ENCODE assay signal across 8 mouse cellular contexts in genomic region chr16:95605304-95605703, GRCm38 (mm10). TPM values are rescaled to one million over a fixed set of nuclear protein-coding genes. Genes with fewer than 3 reads are reported as not detected.
DNase-seq lines count a peak whose midpoint lies in the region; ATAC-seq and TF ChIP-seq lines count a peak whose summit lies in the region.

No protein-coding gene starts in this region.

- H3K9ac ChIP-seq in kidney, embryonic 14.5 days (ENCODE audit: low read depth, low read length), result no peak overlapping the region
- no peak overlapping the region for H3K9ac ChIP-seq in embryonic facial prominence, embryonic 14.5 days (ENCODE audit: low read depth, low read length)
- no peak overlapping the region for H3K9ac ChIP-seq in liver, embryonic 14.5 days (replicated peaks)

- H3K36me3 ChIP-seq in kidney, adult 2 months (ENCODE audit: control insufficient read depth, insufficient read depth, low read length), result no peaks in the 10 kb centered on the region
- H3K36me3 ChIP-seq in kidney, embryonic 14.5 days (ENCODE audit: control insufficient read depth, insufficient read depth, low read length), result no peaks in the 10 kb centered on the region
- H3K36me3 ChIP-seq in embryonic facial prominence, embryonic 14.5 days (ENCODE audit: control insufficient read depth, insufficient read depth, low read length), result no peaks in the 10 kb centered on the region
- no peaks in the 10 kb centered on the region for H3K36me3 ChIP-seq in liver, embryonic 14.5 days (replicated peaks; ENCODE audit: control insufficient read depth, insufficient read depth, low read depth)

- H3K27me3 ChIP-seq in kidney, adult 2 months (replicated peaks; ENCODE audit: control insufficient read depth, insufficient read depth, low read length), result no peaks in the 10 kb centered on the region
- no peaks in the 10 kb centered on the region for H3K27me3 ChIP-seq in kidney, embryonic 14.5 days (ENCODE audit: control insufficient read depth, insufficient read depth, low read length)
- no peaks in the 10 kb centered on the region for H3K27me3 ChIP-seq in embryonic facial prominence, embryonic 14.5 days (replicated peaks; ENCODE audit: control insufficient read depth, insufficient read depth, low read length)
- H3K27me3 ChIP-seq in liver, embryonic 14.5 days (ENCODE audit: control insufficient read depth, insufficient read depth, low read length), result no peaks in the 10 kb centered on the region

- no peak for TF ChIP-seq EP300 in liver, embryonic 14.5 days (IDR thresholded peaks at IDR 0.05; ENCODE audit: low read depth)

- DNase-seq in kidney, adult 2 months, result peak; percentile 66
- peak; percentile 53 to 64 for DNase-seq in adrenal gland, postnatal 4 days (ENCODE audit: low spot score in 2 of 2)
- DNase-seq in embryonic facial prominence, embryonic 14.5 days (ENCODE audit: low spot score), result peak; percentile 70
- peak; percentile 60 for DNase-seq in kidney, adult 9 months
- DNase-seq in liver, embryonic 14.5 days (ENCODE audit: low read depth in 3 of 3, low spot score in 3 of 3), result peak; percentile 14 to 35 (median 32)
- peak; percentile 59 for DNase-seq in right cerebral cortex, adult 18-20 months
- peak; percentile 83 for DNase-seq in urinary bladder, adult 2 months (ENCODE audit: low spot score)

- no peaks in the 10 kb centered on the region for H3K9me3 ChIP-seq in kidney, embryonic 14.5 days (ENCODE audit: control insufficient read depth, low read length)
- H3K9me3 ChIP-seq in embryonic facial prominence, embryonic 14.5 days (ENCODE audit: control insufficient read depth, low read length), result no peaks in the 10 kb centered on the region
- no peaks in the 10 kb centered on the region for H3K9me3 ChIP-seq in liver, embryonic 14.5 days (ENCODE audit: control insufficient read depth, low read length)

- 0 out of 2 replicates have a peak, but pooled peaks cover 4% of the 10 kb centered on the region for H3K4me1 ChIP-seq in kidney, adult 2 months (ENCODE audit: control insufficient read depth, insufficient read depth, low read length)
- H3K4me1 ChIP-seq in kidney, embryonic 14.5 days (ENCODE audit: control insufficient read depth, insufficient read depth, low read length), result no peaks in the 10 kb centered on the region
- peaks cover 11% of the 10 kb centered on the region; the same call in 1 of the 2 replicates for H3K4me1 ChIP-seq in embryonic facial prominence, embryonic 14.5 days (ENCODE audit: control insufficient read depth, insufficient read depth, low read length)
- H3K4me1 ChIP-seq in liver, embryonic 14.5 days (replicated peaks; ENCODE audit: control insufficient read depth in 2 of 2, insufficient read depth in 2 of 2, low read length in 1 of 2), result no peaks in the 10 kb centered on the region

- H3K4me2 ChIP-seq in kidney, embryonic 14.5 days (replicated peaks; ENCODE audit: low read depth, low read length), result no peak overlapping the region
- H3K4me2 ChIP-seq in embryonic facial prominence, embryonic 14.5 days (ENCODE audit: low read depth, low read length), result no peak overlapping the region
- no peak overlapping the region for H3K4me2 ChIP-seq in liver, embryonic 14.5 days (ENCODE audit: low read depth)

- 15% methylated on average over 7 of the region's 7 CpGs for WGBS in kidney, adult 2 months
- 23% methylated on average over 7 of the region's 7 CpGs for WGBS in kidney, embryonic 14.5 days
- WGBS in embryonic facial prominence, embryonic 14.5 days, result 26% methylated on average over 7 of the region's 7 CpGs
- WGBS in liver, embryonic 14.5 days (ENCODE audit: insufficient replicate concordance), result 16% methylated on average over 7 of the region's 7 CpGs

- no peak overlapping the region for H3K27ac ChIP-seq in kidney, adult 2 months (ENCODE audit: insufficient read depth, low read depth, low read length)
- H3K27ac ChIP-seq in kidney, embryonic 14.5 days (ENCODE audit: low read depth, low read length), result no peak overlapping the region
- H3K27ac ChIP-seq in embryonic facial prominence, embryonic 14.5 days (replicated peaks; ENCODE audit: low read depth, low read length), result no peak overlapping the region
- H3K27ac ChIP-seq in liver, embryonic 14.5 days, result no peak overlapping the region

- peak; percentile 76 for TF ChIP-seq CTCF in kidney, adult 2 months (conservative IDR thresholded peaks at IDR 0.05; ENCODE audit: insufficient read depth, insufficient read length, low read depth, low read length)
- TF ChIP-seq CTCF in liver, embryonic 14.5 days (IDR thresholded peaks at IDR 0.05; ENCODE audit: low read depth), result peak; percentile 90

- ATAC-seq in kidney, embryonic 14.5 days (ENCODE audit: low FRiP score, low TSS enrichment), result no peak
- ATAC-seq in embryonic facial prominence, embryonic 14.5 days (ENCODE audit: low read depth), result no peak
- ATAC-seq in liver, embryonic 14.5 days (ENCODE audit: insufficient read depth), result no peak

- H3K4me3 ChIP-seq in kidney, adult 2 months (ENCODE audit: insufficient read depth, low read depth, low read length), result no peak overlapping the region
- no peak overlapping the region for H3K4me3 ChIP-seq in kidney, embryonic 14.5 days (ENCODE audit: low read length)
- H3K4me3 ChIP-seq in embryonic facial prominence, embryonic 14.5 days (ENCODE audit: low read depth, low read length), result no peak overlapping the region
- no peak overlapping the region for H3K4me3 ChIP-seq in liver, embryonic 14.5 days (ENCODE audit: insufficient read depth in 1 of 2, low read depth in 2 of 2, low read length in 2 of 2)

- TF ChIP-seq POLR2A in kidney, adult 2 months (IDR thresholded peaks at IDR 0.05; ENCODE audit: low read depth, low read length), result no peak

RNA-seq across cellular contexts. Expression of gene Erg, which starts 18.9 kb away (rescaled TPM):
- 15.3 and 20.0 TPM in 2 replicates for polyA plus RNA-seq in kidney, adult 2 months (2012; rRNA removed)
- 4.6 and 6.0 TPM in 2 replicates for polyA plus RNA-seq in kidney, embryonic 14.5 days (2014; fragmentation: Nextera tagmentation; extraction: Ambion mirVana)
- 10 to 100 TPM; 26.8 to 27.0 TPM for total RNA-seq in adrenal gland, postnatal 4 days (2021)
- 8.4 and 9.1 TPM in 2 replicates for polyA plus RNA-seq in embryonic facial prominence, embryonic 14.5 days (2014; fragmentation: Nextera tagmentation; extraction: Ambion mirVana)
- polyA plus RNA-seq in liver, embryonic 14.5 days (2012; rRNA removed), result 2.8 TPM in 2 replicates
- 0.47 and 0.61 TPM in 2 replicates for polyA plus RNA-seq in liver, embryonic 14.5 days (2014; fragmentation: Nextera tagmentation; extraction: Ambion mirVana)
- polyA plus RNA-seq in urinary bladder, adult 2 months (2012; rRNA removed), result 6.1 and 8.3 TPM in 2 replicates

Comparison
In these comparisons a context has a peak if more than half of its experiments do, and no peak if none do; other contexts are left out.
1. DNase-seq: peak in every context shown above with its lines; median percentile 83 in urinary bladder, adult 2 months; 70 in embryonic facial prominence, embryonic 14.5 days; 66 in kidney, adult 2 months; 60 in kidney, adult 9 months; 59 in right cerebral cortex, adult 18-20 months; 58 in adrenal gland, postnatal 4 days; 32 in liver, embryonic 14.5 days.